Mouse (Mus musculus): ENCODE measurements around the gene Gm44965. TPM values are rescaled to one million over a fixed set of nuclear protein-coding genes. Genes with fewer than 3 reads are reported as not detected.
A peak's percentile ranks its signal among the peaks of the same experiment; 100 is the strongest.

Gene Gm44965
- polyA plus RNA-seq, 1 experiment from 2014 or later = not detected

DNA sequence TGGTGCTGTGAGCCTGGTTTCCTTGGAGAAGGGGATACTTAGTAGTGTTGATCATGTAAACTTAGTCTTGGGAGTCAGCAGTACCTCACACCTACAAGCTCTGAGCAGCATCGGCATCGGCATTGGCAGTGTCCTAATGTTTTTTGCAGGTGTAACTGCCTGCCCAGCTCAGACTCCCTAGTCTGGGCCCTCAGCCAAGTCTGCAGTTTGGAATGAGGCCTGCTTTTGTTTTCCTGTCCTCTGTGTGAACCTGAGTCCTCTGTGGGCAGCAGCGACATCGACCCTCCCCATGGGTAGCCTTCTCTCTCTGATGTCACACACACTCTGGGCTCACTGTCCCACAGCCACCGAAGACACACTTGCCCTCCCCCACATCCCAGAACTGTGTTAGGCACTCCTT, 27.4 kb upstream of the Gm44965 start:
- H3K27ac ChIP-seq = peak overlapping the region; percentile 67
- no peak overlapping the region for H3K4me2 ChIP-seq
- no peak overlapping the region for H3K9ac ChIP-seq
- 25% methylated on average over 5 of the region's 5 CpGs for WGBS
- ATAC-seq (replicated peaks; ENCODE audit: low FRiP score) = peak; percentile 26
- no peaks in the 10 kb centered on the region for H3K27me3 ChIP-seq
- no peak overlapping the region for H3K4me3 ChIP-seq (replicated peaks)
- H3K9me3 ChIP-seq (replicated peaks) = no peaks in the 10 kb centered on the region
- H3K36me3 ChIP-seq = peaks cover 6% of the 10 kb centered on the region
- peaks cover 34% of the 10 kb centered on the region for H3K4me1 ChIP-seq

DNA sequence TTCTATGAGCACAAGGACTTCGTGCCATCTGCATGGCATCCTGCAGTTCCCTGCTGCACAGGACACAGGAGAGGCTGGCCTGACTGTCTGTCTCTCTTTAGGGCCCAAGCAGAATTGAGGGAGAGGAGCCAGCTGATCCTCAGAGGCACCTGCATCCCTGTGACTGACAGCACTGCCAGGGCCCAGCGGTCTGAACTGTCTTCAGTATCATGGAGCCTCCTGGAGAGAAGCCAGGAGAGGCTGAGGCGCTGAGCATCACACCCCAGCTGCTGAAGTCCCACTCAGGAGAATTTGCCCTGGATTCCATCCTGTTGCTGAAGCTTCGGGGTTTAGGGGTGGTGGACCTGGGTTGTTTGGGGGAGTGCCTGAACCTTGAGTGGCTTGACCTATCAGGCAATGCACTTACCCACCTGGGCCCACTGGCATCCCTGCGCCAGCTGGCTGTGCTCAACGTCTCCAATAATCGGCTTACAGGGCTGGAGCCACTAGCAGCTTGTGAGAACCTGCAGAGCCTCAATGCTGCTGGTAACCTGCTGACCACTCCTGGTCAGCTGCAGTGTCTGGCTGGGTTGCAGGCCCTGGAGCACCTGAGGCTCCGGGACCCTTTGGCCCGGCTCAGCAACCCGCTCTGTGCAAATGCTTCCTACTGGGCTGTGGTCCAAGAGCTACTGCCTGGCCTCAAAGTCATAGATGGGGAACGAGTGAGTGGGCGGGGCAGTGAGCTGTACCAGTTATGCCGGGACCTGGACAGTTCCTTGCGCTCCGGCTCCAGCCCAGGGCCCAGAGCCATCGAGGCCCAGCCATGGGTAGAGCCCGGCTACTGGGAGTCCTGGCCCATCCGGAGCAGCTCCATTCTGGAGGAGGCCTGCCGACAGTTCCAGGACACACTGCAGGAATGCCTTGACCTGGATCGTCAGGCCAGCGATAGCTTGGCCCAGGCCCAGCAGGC, 25.4 kb upstream of the Gm44965 start:
- no peak overlapping the region for H3K4me2 ChIP-seq
- peak; percentile 31 for ATAC-seq (replicated peaks; ENCODE audit: low FRiP score)

DNA sequence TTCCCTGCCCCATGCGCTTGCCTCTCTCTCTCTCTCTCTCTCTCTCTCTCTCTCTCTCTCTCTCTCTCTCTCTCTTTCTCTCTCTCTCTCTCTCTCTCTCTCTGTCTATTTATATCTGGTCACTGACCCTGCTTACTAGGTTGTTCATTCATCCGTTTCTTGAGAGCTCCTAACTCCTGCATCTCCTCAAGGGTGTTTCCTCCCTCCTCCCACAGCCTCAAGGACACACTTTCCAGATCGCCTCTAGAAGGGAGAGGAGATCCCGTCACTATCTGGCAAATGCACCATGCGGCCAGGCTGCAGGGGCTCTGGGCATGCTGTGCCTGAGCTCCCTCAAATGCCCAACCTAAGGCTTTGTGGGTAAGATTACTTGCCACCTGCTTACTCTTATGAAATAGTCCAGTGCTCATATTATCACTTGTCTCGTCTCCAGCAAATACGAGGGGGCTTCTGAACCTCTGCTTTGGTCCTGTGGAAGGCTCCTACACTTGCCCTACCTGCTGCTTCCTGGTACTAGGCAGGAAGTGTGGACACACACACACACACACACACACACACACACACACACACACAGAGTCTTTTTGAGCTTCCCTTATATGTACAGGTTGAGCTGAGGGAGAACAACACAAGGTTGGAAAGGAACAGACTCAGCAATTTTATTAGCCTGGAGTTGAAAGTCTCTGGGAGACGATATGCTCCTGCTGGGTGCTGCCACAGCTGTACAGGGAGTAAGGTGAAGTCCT, 24.5 kb upstream of the Gm44965 start:
- no peaks in the 10 kb centered on the region for H3K9me3 ChIP-seq (replicated peaks)
- H3K4me3 ChIP-seq (replicated peaks) = no peak overlapping the region
- peaks cover 55% of the 10 kb centered on the region for H3K4me1 ChIP-seq
- H3K9ac ChIP-seq = no peak overlapping the region
- H3K27me3 ChIP-seq = no peaks in the 10 kb centered on the region
- ATAC-seq (replicated peaks; ENCODE audit: low FRiP score) = no peak
- no peak overlapping the region for H3K4me2 ChIP-seq
- peak overlapping the region; percentile 82 for H3K27ac ChIP-seq
- H3K36me3 ChIP-seq = peaks cover 6% of the 10 kb centered on the region; the same call in 1 of the 2 replicates
- 59% methylated on average over 8 of the region's 8 CpGs for WGBS

More for the DNA sequence above, 25.4 kb upstream of the Gm44965 start:
- Histone ChIP-seq H3K27ac (peak overlapping the region; percentile 82), H3K27me3 (no peaks in the 10 kb centered on the region), H3K36me3 (peaks cover 6% of the 10 kb centered on the region; the same call in 1 of the 2 replicates), H3K4me3 (replicated peaks) (no peak overlapping the region), H3K9ac (no peak overlapping the region), H3K9me3 (replicated peaks) (no peaks in the 10 kb centered on the region), H3K4me1 (peaks cover 54% of the 10 kb centered on the region)
- WGBS = 57% methylated on average over 21 of the region's 21 CpGs

DNA sequence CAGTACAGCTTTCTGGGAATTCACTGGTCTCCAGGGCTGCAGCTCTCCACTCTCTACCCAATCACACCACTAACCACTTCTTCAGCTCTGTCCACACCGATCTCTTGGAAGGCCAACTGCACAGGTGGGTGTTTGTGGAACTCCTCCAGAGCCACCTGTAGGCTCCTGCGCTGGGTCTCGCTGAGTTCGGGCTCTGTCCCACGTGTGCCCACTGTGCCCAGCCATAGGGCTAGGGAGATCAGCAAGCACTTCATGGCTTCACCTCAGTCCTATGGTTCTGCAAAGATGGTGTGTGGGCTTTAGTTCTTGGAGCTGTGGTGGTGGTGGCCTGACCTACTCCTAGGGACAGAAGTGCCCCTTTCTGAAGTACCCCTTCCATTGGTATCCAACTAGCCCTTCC, 21.7 kb upstream of the Gm44965 start:
- WGBS = 91% methylated on average over 5 of the region's 5 CpGs
- H3K9ac ChIP-seq = no peak overlapping the region

DNA sequence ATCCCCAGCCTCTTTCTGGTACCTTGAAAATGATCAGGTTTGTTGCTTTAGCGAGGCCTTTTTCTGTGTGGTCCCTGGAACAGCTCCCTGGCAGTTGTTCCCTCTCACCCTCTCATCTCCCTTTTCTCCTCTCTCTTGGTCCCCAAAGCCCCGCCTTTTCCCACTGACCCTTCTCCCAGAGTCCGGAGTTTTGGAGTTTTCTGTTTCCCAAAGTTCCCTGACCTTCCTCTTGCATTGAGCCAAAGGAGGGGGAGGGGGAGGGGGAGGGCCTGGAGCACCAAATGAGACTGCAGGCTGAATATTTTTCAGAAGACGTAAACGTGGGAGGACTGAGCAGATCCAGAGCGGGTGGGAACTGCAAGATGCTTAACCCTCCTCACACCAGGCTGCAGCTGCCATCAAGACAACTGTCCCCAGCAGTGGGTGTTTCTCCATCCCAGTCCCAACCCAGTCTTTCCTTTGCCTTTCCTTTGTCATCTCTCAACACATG, 21.1 kb upstream of the Gm44965 start, which contains the start of gene Rarres2:
Gene Rarres2 (minus strand): TSS at position 218 of the 490 bp plus-strand sequence.
- Histone ChIP-seq H3K4me1 (peaks cover 43% of the 10 kb centered on the region), H3K27me3 (no peaks in the 10 kb centered on the region), H3K9me3 (replicated peaks) (no peaks in the 10 kb centered on the region), H3K36me3 (no peaks in the 10 kb centered on the region), H3K27ac (peak within 1 kb of the TSS; percentile 75), H3K4me2 (peak within 1 kb of the TSS; percentile 47), H3K9ac (no peak within 1 kb of the TSS), H3K4me3 (replicated peaks) (peak within 1 kb of the TSS; percentile 12)
- 10% methylated on average over 6 of the region's 6 CpGs for WGBS
- peak; percentile 58 for ATAC-seq (replicated peaks; ENCODE audit: low FRiP score)

More for the DNA sequence above, 21.7 kb upstream of the Gm44965 start:
- ATAC-seq (replicated peaks; ENCODE audit: low FRiP score) = no peak
- peaks cover 41% of the 10 kb centered on the region for H3K4me1 ChIP-seq
- peak overlapping the region; percentile 12 for H3K4me3 ChIP-seq (replicated peaks)
- H3K27ac ChIP-seq = peak overlapping the region; percentile 75
- H3K4me2 ChIP-seq = peak overlapping the region; percentile 47
- no peaks in the 10 kb centered on the region for H3K9me3 ChIP-seq (replicated peaks)
- H3K36me3 ChIP-seq = no peaks in the 10 kb centered on the region
- H3K27me3 ChIP-seq = no peaks in the 10 kb centered on the region

DNA sequence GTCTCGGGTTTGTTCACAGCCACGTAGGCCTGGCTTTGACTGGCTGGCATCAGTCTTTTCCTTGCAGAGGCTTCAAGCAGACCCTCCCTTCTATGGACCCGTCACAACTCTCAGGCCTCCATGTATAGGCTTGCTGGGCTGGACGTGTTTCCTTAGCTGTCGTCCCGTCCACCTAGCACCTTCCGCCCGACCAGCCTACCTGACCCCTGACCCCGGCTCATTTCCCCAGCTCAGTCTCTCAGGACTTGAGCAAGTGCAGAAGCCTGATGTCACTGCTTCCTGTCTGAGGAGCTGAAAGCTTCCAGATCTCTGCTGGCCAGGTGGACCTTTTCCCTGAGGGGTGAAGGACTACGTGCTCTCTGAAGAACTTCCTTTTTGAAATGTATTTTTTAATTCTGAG, 20.5 kb upstream of the Gm44965 start:
- H3K4me3 ChIP-seq (replicated peaks) = no peak overlapping the region
- WGBS = 25% methylated on average over 10 of the region's 10 CpGs
- no peaks in the 10 kb centered on the region for H3K27me3 ChIP-seq
- no peak overlapping the region for H3K4me2 ChIP-seq
- H3K9me3 ChIP-seq (replicated peaks) = no peaks in the 10 kb centered on the region
- peak; percentile 49; the same call in 1 of the 2 replicates for ATAC-seq (replicated peaks; ENCODE audit: low FRiP score)
- peaks cover 43% of the 10 kb centered on the region for H3K4me1 ChIP-seq
- no peaks in the 10 kb centered on the region for H3K36me3 ChIP-seq
- peak overlapping the region; percentile 72 for H3K27ac ChIP-seq
- no peak overlapping the region for H3K9ac ChIP-seq

DNA sequence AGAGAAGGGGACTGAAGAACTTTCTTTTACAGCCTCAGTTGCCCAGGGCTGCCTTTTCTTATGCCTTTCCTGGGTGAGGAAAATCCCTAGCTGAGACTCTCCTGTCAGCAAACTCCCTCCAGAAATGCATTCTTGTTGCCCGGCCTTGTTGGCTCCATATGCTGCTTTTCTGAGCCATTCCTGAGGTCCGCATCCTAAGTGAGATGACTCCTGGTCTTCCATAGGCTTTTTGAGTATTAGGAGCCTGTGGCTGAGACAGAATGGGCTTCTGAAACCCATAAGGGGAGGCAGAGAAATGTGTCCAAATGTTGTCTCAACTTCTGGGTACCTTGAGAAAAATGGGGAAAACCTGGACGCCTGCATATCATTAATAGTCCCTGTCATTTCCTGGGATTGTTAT, 19.8 kb upstream of the Gm44965 start:
- no peak overlapping the region for H3K9ac ChIP-seq
- no peaks in the 10 kb centered on the region for H3K36me3 ChIP-seq
- WGBS = 72% methylated on average over 3 of the region's 3 CpGs
- peaks cover 41% of the 10 kb centered on the region for H3K4me1 ChIP-seq
- no peaks in the 10 kb centered on the region for H3K9me3 ChIP-seq (replicated peaks)
- no peak for ATAC-seq (replicated peaks; ENCODE audit: low FRiP score)
- no peak overlapping the region for H3K4me3 ChIP-seq (replicated peaks)
- H3K27me3 ChIP-seq = no peaks in the 10 kb centered on the region
- no peak overlapping the region for H3K4me2 ChIP-seq
- H3K27ac ChIP-seq = no peak overlapping the region

DNA sequence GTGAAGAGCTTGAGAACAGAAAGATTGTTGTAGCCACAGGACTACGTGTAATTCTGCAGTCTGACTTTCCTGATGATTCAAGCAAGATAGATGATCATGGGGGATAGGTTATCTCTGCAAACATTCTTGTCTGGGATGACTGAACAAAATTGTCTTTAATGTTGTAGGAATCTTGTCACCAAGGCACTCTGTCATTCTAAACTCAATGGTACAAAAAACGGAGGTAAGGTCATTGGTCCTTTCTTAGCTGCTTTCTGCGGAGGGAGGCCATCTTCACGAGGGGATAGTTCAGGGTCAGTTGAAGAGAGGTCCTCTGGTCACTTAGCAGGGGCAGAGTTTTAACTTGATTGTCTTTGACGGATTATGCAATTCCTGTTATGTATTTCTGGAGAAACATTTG, 15.0 kb upstream of the Gm44965 start:
- Histone ChIP-seq H3K27me3 (no peaks in the 10 kb centered on the region), H3K9ac (no peak overlapping the region), H3K36me3 (no peaks in the 10 kb centered on the region), H3K4me2 (no peak overlapping the region), H3K4me3 (replicated peaks) (no peak overlapping the region), H3K4me1 (peaks cover 18% of the 10 kb centered on the region), H3K9me3 (replicated peaks) (no peaks in the 10 kb centered on the region), H3K27ac (peak overlapping the region; percentile 61; the same call in 1 of the 2 replicates)
- no peak for ATAC-seq (replicated peaks; ENCODE audit: low FRiP score)
- WGBS = 24% methylated on average over 5 of the region's 5 CpGs

DNA sequence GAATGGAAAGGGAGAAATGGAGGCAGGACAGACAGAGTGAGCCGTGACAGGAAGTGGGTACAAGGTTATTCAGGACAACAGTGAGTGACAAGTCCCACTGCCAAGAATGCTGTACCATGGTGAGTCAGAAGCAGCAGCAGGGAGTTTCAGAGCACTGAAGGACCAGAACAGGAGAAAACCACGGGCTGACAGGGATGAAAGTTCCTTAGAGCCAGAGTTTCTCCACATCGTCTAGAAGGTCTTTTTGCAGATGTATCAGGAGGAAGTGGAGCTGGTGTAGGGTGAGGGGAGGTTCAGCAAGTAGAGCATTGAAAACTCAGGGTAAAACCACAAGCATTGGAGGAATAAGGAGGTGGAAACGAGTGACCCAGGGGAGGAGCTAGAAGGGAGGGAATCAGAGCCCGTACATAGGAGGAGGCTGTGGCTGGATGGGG, 14.5 kb upstream of the Gm44965 start:
- no peaks in the 10 kb centered on the region for H3K36me3 ChIP-seq
- ATAC-seq (replicated peaks; ENCODE audit: low FRiP score) = 0 out of 2 replicates have a peak, but pooled peaks have one; percentile 12
- peak overlapping the region; percentile 61 for H3K27ac ChIP-seq
- H3K9ac ChIP-seq = no peak overlapping the region
- 26% methylated on average over 5 of the region's 5 CpGs for WGBS
- H3K4me1 ChIP-seq = peaks cover 18% of the 10 kb centered on the region
- H3K4me3 ChIP-seq (replicated peaks) = no peak overlapping the region
- no peaks in the 10 kb centered on the region for H3K9me3 ChIP-seq (replicated peaks)
- no peaks in the 10 kb centered on the region for H3K27me3 ChIP-seq
- peak overlapping the region; percentile 6; the same call in 1 of the 2 replicates for H3K4me2 ChIP-seq

DNA sequence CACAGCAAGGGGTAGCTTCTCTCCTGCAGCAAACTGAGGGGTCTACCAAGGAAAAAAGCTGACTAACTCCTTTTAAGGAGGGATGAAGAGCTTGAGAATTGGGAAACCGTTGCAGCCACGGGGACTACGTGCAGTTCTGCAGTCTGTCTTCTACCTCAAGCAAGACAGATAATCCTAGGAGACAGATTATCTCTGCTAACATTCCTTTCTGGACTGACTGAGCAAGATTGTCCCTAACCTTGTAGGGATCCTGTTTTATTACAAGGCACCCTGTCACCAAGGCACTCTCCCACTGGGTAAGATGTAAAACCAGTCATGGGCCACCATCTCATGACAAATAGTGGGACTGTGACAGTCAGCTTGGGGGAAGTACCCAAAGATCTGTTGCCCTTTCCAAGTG, 12.5 kb upstream of the Gm44965 start:
- no peaks in the 10 kb centered on the region for H3K27me3 ChIP-seq
- H3K4me3 ChIP-seq (replicated peaks) = no peak overlapping the region
- H3K36me3 ChIP-seq = no peaks in the 10 kb centered on the region
- H3K27ac ChIP-seq = no peak overlapping the region
- no peaks in the 10 kb centered on the region for H3K9me3 ChIP-seq (replicated peaks)
- no peak for ATAC-seq (replicated peaks; ENCODE audit: low FRiP score)
- 62% methylated on average over 3 of the region's 3 CpGs for WGBS
- H3K9ac ChIP-seq = no peak overlapping the region
- H3K4me2 ChIP-seq = no peak overlapping the region
- peaks cover 18% of the 10 kb centered on the region for H3K4me1 ChIP-seq

DNA sequence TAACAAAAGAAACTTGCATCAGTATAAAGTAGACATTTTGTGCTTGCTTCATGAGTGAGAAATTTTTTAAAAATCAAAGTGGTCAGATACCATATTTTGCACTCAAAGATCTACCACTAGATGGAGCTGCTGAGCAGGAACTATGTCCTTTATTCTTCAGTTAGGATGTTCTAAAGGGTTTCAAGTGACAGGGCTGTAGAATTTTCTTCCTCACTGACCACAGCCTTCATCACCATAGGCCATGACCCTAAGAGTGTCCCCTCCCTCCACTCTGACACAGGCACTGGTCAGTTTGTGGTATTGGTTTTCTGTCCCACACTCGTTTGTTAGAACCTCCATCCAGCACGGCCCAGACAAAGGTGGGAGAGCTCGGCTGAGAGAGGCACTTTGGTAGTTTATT, 11.7 kb upstream of the Gm44965 start:
- ATAC-seq (replicated peaks; ENCODE audit: low FRiP score) = no peak
- 55% methylated on average over 3 of the region's 3 CpGs for WGBS
- no peaks in the 10 kb centered on the region for H3K36me3 ChIP-seq
- no peak overlapping the region for H3K4me3 ChIP-seq (replicated peaks)
- no peaks in the 10 kb centered on the region for H3K27me3 ChIP-seq
- no peak overlapping the region for H3K27ac ChIP-seq
- H3K9ac ChIP-seq = no peak overlapping the region
- H3K4me2 ChIP-seq = no peak overlapping the region
- H3K4me1 ChIP-seq = peaks cover 18% of the 10 kb centered on the region
- no peaks in the 10 kb centered on the region for H3K9me3 ChIP-seq (replicated peaks)

All from kidney, embryonic 15.5 days (tissue).